Mouse (Mus musculus) CD4-positive, CD25-positive, alpha-beta regulatory T cell, adult 2 months (primary cell): ENCODE data around the gene C8a.

ENCODE experiments used
- DNase-seq: peaks from one replicate; pipeline ENCODE4 v3.0.0-alpha.2; 2012; ENCODE audit warnings: low read depth, low spot score

The C8a gene

GRCm38 (mm10) chr4:104769602-104770001 is 106.6 kb downstream of the C8a start:
- no peak for DNase-seq

DNA sequence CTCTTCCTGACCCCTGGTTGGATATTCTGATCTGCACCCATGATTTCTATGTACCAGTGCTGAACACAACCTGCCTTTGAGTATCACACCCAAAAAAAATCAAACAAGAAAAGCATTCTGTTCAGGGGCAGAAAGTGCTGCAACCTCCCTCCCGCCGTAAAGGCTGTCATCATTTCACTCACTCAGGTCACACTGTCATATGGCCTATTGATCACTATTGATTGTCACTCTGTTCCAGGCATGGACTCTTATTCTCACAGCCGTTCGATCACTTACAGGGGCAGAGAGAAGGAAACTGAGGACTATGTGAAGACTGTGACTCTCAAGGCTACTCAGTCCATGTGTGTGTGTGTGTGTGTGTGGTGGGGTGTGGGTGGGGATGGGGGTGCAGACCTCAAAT is 108.0 kb downstream of the C8a start:
- no peak for DNase-seq

DNA sequence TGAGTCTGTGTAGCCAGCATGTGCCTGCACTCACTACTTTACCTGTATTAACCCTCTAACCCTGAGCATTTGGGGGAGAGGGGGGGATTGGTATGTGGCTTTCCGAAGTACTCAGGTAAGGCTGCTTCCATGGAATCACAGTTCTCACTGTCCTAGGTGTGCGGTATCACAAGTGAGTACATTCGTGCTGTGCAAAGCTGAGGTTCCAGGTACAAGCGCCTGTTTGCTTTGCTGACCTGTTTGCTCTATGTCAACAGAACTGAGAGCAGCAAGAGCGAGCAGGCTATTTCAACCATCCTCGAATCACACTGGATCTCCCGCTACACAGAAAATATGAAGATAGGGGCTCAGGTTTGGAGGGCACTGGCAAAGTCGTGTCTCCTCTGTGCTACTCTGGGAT is 110.1 kb downstream of the C8a start, which contains the start of gene C8b:
TSS of gene C8b (plus strand) at position 253 of the 400 bp plus-strand sequence.
- DNase-seq, result no peak
